16 mouse cellular contexts compared by ENCODE assay signal in genomic region chr1:89598906-89599305, GRCm38 (mm10).
DNase-seq lines count a peak whose midpoint lies in the region; ATAC-seq and TF ChIP-seq lines count a peak whose summit lies in the region.
"Had no signal": no experiment of that assay in that cellular context is flagged by ENCODE, and none has a peak within 500 bp of the region (broad histone marks: within the 10 kb centered on the region; RNA-seq: fewer than 3 reads in every experiment).

No protein-coding gene starts in this region.

- no peaks in the 10 kb centered on the region for H3K27me3 ChIP-seq in cerebellum, adult 2 months (ENCODE audit: control insufficient read depth, insufficient read depth, low read length)
- no peaks in the 10 kb centered on the region for H3K27me3 ChIP-seq in heart, embryonic 15.5 days
- no peaks in the 10 kb centered on the region for H3K27me3 ChIP-seq in heart, embryonic 11.5 days (ENCODE audit: control insufficient read depth, insufficient read depth, low read length)
- H3K27me3 ChIP-seq in hindbrain, postnatal 0 days (ENCODE audit: insufficient read depth, low read length) = no peaks in the 10 kb centered on the region
- no peaks in the 10 kb centered on the region for H3K27me3 ChIP-seq in hindbrain, embryonic 14.5 days (ENCODE audit: control insufficient read depth, insufficient read depth, low read length)
- no peaks in the 10 kb centered on the region for H3K27me3 ChIP-seq in neural tube, embryonic 15.5 days (replicated peaks)
- H3K27me3 ChIP-seq: embryonic facial prominence, embryonic 12.5 days; heart, embryonic 12.5 days had no signal

- no peak for ATAC-seq in heart, embryonic 15.5 days (replicated peaks; ENCODE audit: insufficient number of reproducible peaks, insufficient read depth, low FRiP score, low read depth)
- ATAC-seq in heart, embryonic 11.5 days (replicated peaks; ENCODE audit: insufficient number of reproducible peaks, low FRiP score, low TSS enrichment) = no peak
- peak; percentile 33; the same call in 1 of the 2 replicates for ATAC-seq in hindbrain, postnatal 0 days
- ATAC-seq in hindbrain, embryonic 14.5 days (ENCODE audit: low FRiP score) = no peak
- no peak for ATAC-seq in neural tube, embryonic 15.5 days (ENCODE audit: low FRiP score)
- ATAC-seq: forebrain, embryonic 16.5 days; intestine, embryonic 16.5 days had no signal

- TF ChIP-seq POLR2A in cerebellum, adult 2 months (IDR thresholded peaks at IDR 0.05; ENCODE audit: borderline replicate concordance, insufficient read depth, low read length) = no peak

- H3K4me1 ChIP-seq in cerebellum, adult 2 months (ENCODE audit: control insufficient read depth, insufficient read depth, low read length) = peaks cover 72% of the 10 kb centered on the region
- H3K4me1 ChIP-seq in heart, embryonic 15.5 days (replicated peaks) = peaks cover 87% of the 10 kb centered on the region
- peaks cover 49% of the 10 kb centered on the region for H3K4me1 ChIP-seq in heart, embryonic 11.5 days (ENCODE audit: control insufficient read depth, insufficient read depth, low read length)
- H3K4me1 ChIP-seq in hindbrain, postnatal 0 days (ENCODE audit: insufficient read depth, low read length) = peaks cover 18% of the 10 kb centered on the region
- H3K4me1 ChIP-seq in hindbrain, embryonic 14.5 days (replicated peaks; ENCODE audit: control insufficient read depth, insufficient read depth, low read length) = peaks cover 49% of the 10 kb centered on the region
- peaks cover 80% of the 10 kb centered on the region for H3K4me1 ChIP-seq in neural tube, embryonic 15.5 days

- H3K36me3 ChIP-seq in heart, embryonic 15.5 days = no peaks in the 10 kb centered on the region
- no peaks in the 10 kb centered on the region for H3K36me3 ChIP-seq in heart, embryonic 11.5 days (ENCODE audit: control insufficient read depth, insufficient read depth, low read length)
- H3K36me3 ChIP-seq in hindbrain, postnatal 0 days (ENCODE audit: insufficient read depth, low read length) = no peaks in the 10 kb centered on the region
- H3K36me3 ChIP-seq in hindbrain, embryonic 14.5 days (replicated peaks; ENCODE audit: control insufficient read depth, insufficient read depth) = no peaks in the 10 kb centered on the region
- no peaks in the 10 kb centered on the region for H3K36me3 ChIP-seq in neural tube, embryonic 15.5 days
- H3K36me3 ChIP-seq: embryonic facial prominence, embryonic 12.5 days; heart, embryonic 12.5 days had no signal

- H3K27ac ChIP-seq in cerebellum, adult 2 months (ENCODE audit: insufficient read depth, low read length) = peak overlapping the region; percentile 37
- peak overlapping the region; percentile 15; the same call in 1 of the 2 replicates for H3K27ac ChIP-seq in heart, embryonic 15.5 days
- H3K27ac ChIP-seq in heart, embryonic 11.5 days (ENCODE audit: low read depth, low read length) = no peak overlapping the region
- no peak overlapping the region for H3K27ac ChIP-seq in hindbrain, postnatal 0 days
- no peak overlapping the region for H3K27ac ChIP-seq in hindbrain, embryonic 14.5 days
- H3K27ac ChIP-seq in neural tube, embryonic 15.5 days (replicated peaks) = 0 out of 2 replicates have a peak overlapping the region, but pooled peaks have one; percentile 2
- H3K27ac ChIP-seq: embryonic facial prominence, embryonic 12.5 days had no signal

- DNase-seq in cerebellum, adult 2 months = peak in 1 of 2 experiments; percentile 67
- DNase-seq in cerebellum, adult 9-10 months = no peak
- no peak for DNase-seq in hindbrain, postnatal 0 days (ENCODE audit: low spot score)
- DNase-seq in hindbrain, embryonic 14.5 days (ENCODE audit: low spot score) = no peak
- DNase-seq: adrenal gland, postnatal 10 days; cerebellum, postnatal 25 days; gastrocnemius, postnatal 36 days; heart, adult 18-20 months; kidney, adult 8-10 months had no signal

- no peak overlapping the region for H3K9ac ChIP-seq in heart, embryonic 15.5 days
- H3K9ac ChIP-seq in heart, embryonic 11.5 days (ENCODE audit: low read depth, low read length) = no peak overlapping the region
- H3K9ac ChIP-seq in hindbrain, postnatal 0 days (replicated peaks; ENCODE audit: low read length) = no peak overlapping the region
- H3K9ac ChIP-seq in hindbrain, embryonic 14.5 days = no peak overlapping the region
- H3K9ac ChIP-seq in neural tube, embryonic 15.5 days (replicated peaks) = no peak overlapping the region
- H3K9ac ChIP-seq: embryonic facial prominence, embryonic 12.5 days; heart, embryonic 12.5 days had no signal

- no peak overlapping the region for H3K4me3 ChIP-seq in cerebellum, adult 2 months (replicated peaks; ENCODE audit: insufficient read depth, low read depth, low read length)
- H3K4me3 ChIP-seq in heart, embryonic 15.5 days = no peak overlapping the region
- H3K4me3 ChIP-seq in heart, embryonic 11.5 days (ENCODE audit: low read depth, low read length) = no peak overlapping the region
- no peak overlapping the region for H3K4me3 ChIP-seq in hindbrain, postnatal 0 days (ENCODE audit: low read length)
- no peak overlapping the region for H3K4me3 ChIP-seq in hindbrain, embryonic 14.5 days (replicated peaks; ENCODE audit: low read length)
- H3K4me3 ChIP-seq in neural tube, embryonic 15.5 days (replicated peaks) = no peak overlapping the region
- H3K4me3 ChIP-seq: embryonic facial prominence, embryonic 12.5 days; heart, embryonic 12.5 days had no signal

- no peak overlapping the region for H3K4me2 ChIP-seq in heart, embryonic 15.5 days
- no peak overlapping the region for H3K4me2 ChIP-seq in heart, embryonic 11.5 days
- no peak overlapping the region for H3K4me2 ChIP-seq in hindbrain, postnatal 0 days (ENCODE audit: low read depth, low read length)
- no peak overlapping the region for H3K4me2 ChIP-seq in hindbrain, embryonic 14.5 days (replicated peaks)
- H3K4me2 ChIP-seq in neural tube, embryonic 15.5 days = no peak overlapping the region
- H3K4me2 ChIP-seq: embryonic facial prominence, embryonic 12.5 days; heart, embryonic 12.5 days had no signal

- WGBS in cerebellum, adult 2 months = 42% methylated on average over 5 of the region's 5 CpGs
- WGBS in heart, embryonic 15.5 days = 85% methylated on average over 5 of the region's 5 CpGs
- 88% methylated on average over 5 of the region's 5 CpGs for WGBS in heart, embryonic 11.5 days (ENCODE audit: insufficient replicate concordance)
- WGBS in hindbrain, postnatal 0 days = 70% methylated on average over 5 of the region's 5 CpGs
- 84% methylated on average over 5 of the region's 5 CpGs for WGBS in hindbrain, embryonic 14.5 days
- 68% methylated on average over 5 of the region's 5 CpGs for WGBS in neural tube, embryonic 15.5 days

- TF ChIP-seq CTCF in cerebellum, adult 2 months (IDR thresholded peaks at IDR 0.05; ENCODE audit: borderline replicate concordance, insufficient read depth, low read depth, low read length) = no peak
- TF ChIP-seq CTCF in hindbrain, postnatal 0 days (IDR thresholded peaks at IDR 0.05; ENCODE audit: low read depth) = no peak

- no peaks in the 10 kb centered on the region for H3K9me3 ChIP-seq in heart, embryonic 15.5 days (replicated peaks)
- H3K9me3 ChIP-seq in heart, embryonic 11.5 days (replicated peaks; ENCODE audit: control insufficient read depth, low read length) = no peaks in the 10 kb centered on the region
- H3K9me3 ChIP-seq in hindbrain, postnatal 0 days (ENCODE audit: low read length) = no peaks in the 10 kb centered on the region
- no peaks in the 10 kb centered on the region for H3K9me3 ChIP-seq in hindbrain, embryonic 14.5 days (ENCODE audit: control insufficient read depth, low read length)
- no peaks in the 10 kb centered on the region for H3K9me3 ChIP-seq in neural tube, embryonic 15.5 days (replicated peaks)
- H3K9me3 ChIP-seq: embryonic facial prominence, embryonic 12.5 days; heart, embryonic 12.5 days had no signal

Comparison
In these comparisons a context has a peak if more than half of its experiments do, and no peak if none do; other contexts are left out.
1. H3K27ac ChIP-seq: peak in cerebellum, adult 2 months (single experiment), heart, embryonic 15.5 days (single experiment) and neural tube, embryonic 15.5 days (single experiment); none in heart, embryonic 11.5 days (single experiment), hindbrain, postnatal 0 days (single experiment) and hindbrain, embryonic 14.5 days (single experiment).